Mouse (Mus musculus): ENCODE data around the gene Ndufaf2. TPM values are rescaled to one million over a fixed set of nuclear protein-coding genes. Genes with fewer than 3 reads are reported as not detected.

Ndufaf2 gene
- polyA plus RNA-seq, 1 experiment from 2014 or later = 79.7 TPM

- no peaks in the 10 kb centered on the region for H3K36me3 ChIP-seq (ENCODE audit: insufficient read depth)
- WGBS = 66% methylated on average over 5 of the region's 5 CpGs
- H3K9ac ChIP-seq = no peak overlapping the region
- no peaks in the 10 kb centered on the region for H3K9me3 ChIP-seq (ENCODE audit: low read depth, low read length)
- no peaks in the 10 kb centered on the region for H3K4me1 ChIP-seq (ENCODE audit: insufficient read depth)
- no peak for DNase-seq
- no peak overlapping the region for H3K4me3 ChIP-seq (ENCODE audit: low read depth, low read length)
- no peak for TF ChIP-seq CTCF (IDR thresholded peaks at IDR 0.05; ENCODE audit: low read depth)
- ATAC-seq (ENCODE audit: insufficient read depth) = no peak
- H3K27me3 ChIP-seq (ENCODE audit: insufficient read depth, low read length) = no peaks in the 10 kb centered on the region
- H3K4me2 ChIP-seq = no peak overlapping the region
- H3K27ac ChIP-seq (ENCODE audit: low read depth) = no peak overlapping the region
Measured at GRCm38 (mm10) chr13:108138403-108138977, 19.9 kb downstream of the Ndufaf2 start.

DNA sequence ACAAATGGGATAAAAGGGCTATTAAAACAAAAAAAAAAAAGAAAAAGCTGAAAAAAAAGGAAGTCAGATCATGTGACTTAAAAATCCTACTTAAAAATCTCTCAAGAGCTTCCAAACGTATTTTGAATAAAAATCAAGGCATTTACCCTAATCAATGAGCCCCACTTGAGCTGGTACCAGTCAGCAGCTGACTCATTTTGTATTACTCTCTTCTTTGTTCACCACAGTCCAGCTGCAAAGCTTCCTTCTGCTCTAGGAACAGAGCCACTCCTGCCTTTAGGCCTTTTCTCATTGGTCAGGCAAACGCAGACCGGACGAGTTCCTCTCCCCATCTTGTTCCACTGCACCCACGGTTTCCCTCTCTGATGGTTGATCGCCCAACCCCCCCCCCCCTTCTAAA lies 22.8 kb downstream of the Ndufaf2 start:
- H3K9ac ChIP-seq = no peak overlapping the region
- no peak for DNase-seq
- no peaks in the 10 kb centered on the region for H3K4me1 ChIP-seq (ENCODE audit: insufficient read depth)
- H3K27ac ChIP-seq (ENCODE audit: low read depth) = no peak overlapping the region
- no peak for ATAC-seq (ENCODE audit: insufficient read depth)
- no peak for TF ChIP-seq CTCF (IDR thresholded peaks at IDR 0.05; ENCODE audit: low read depth)
- no peaks in the 10 kb centered on the region for H3K36me3 ChIP-seq (ENCODE audit: insufficient read depth)
- no peaks in the 10 kb centered on the region for H3K27me3 ChIP-seq (ENCODE audit: insufficient read depth, low read length)
- H3K9me3 ChIP-seq (ENCODE audit: low read depth, low read length) = no peaks in the 10 kb centered on the region
- H3K4me2 ChIP-seq = no peak overlapping the region
- WGBS = 78% methylated on average over 6 of the region's 6 CpGs
- no peak overlapping the region for H3K4me3 ChIP-seq (ENCODE audit: low read depth, low read length)

DNA sequence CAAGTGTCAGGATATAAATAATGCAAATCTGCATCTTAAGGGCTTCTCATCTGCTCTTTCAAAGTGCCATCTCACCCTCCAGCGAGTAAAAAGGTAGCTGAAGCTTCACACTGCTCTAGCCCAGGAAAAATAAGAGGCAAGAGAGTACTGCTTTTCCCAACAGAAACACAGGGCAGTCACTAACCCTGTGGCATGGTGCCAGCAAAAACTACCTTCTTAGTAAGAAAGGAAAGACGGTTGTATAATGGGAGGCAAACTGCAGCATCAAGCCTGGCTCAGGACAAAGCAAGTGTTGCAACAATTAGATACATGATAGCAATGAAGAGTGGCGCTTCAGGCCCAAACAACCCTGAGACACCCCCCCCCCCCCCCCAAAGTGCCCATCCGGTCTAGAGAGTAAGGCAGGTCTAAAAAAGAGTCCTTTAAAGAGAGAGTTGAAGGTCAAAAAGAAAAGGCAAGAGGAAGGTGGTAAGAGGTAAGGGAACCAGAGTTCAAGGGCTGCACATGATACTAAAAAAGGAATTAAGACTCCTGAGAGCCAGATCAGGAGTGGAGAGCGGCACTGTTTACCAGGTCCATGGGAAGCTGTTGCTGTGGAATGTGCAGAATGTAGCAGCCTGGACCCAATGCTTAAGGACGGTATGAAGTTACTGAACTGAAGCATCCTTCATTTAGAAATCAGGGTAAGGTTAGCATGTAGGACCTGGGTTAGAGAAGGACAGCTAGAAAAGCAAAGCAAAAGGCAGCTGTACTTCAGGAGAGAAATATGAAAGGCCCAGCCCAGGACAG lies 26.2 kb downstream of the Ndufaf2 start:
- Histone ChIP-seq H3K9me3 (ENCODE audit: low read depth, low read length) (no peaks in the 10 kb centered on the region), H3K4me2 (no peak overlapping the region), H3K36me3 (ENCODE audit: insufficient read depth) (no peaks in the 10 kb centered on the region), H3K4me1 (ENCODE audit: insufficient read depth) (no peaks in the 10 kb centered on the region), H3K4me3 (ENCODE audit: low read depth, low read length) (no peak overlapping the region), H3K27ac (ENCODE audit: low read depth) (no peak overlapping the region), H3K9ac (no peak overlapping the region), H3K27me3 (ENCODE audit: insufficient read depth, low read length) (no peaks in the 10 kb centered on the region)
- no peak for TF ChIP-seq CTCF (IDR thresholded peaks at IDR 0.05; ENCODE audit: low read depth)
- WGBS = 49% methylated on average over 6 of the region's 6 CpGs
- ATAC-seq (ENCODE audit: insufficient read depth) (no peak), DNase-seq (peak; percentile 41)

GRCm38 (mm10) chr13:108130737-108131136 lies 27.7 kb downstream of the Ndufaf2 start:
- Histone ChIP-seq H3K4me1 (ENCODE audit: insufficient read depth) (no peaks in the 10 kb centered on the region), H3K9ac (no peak overlapping the region), H3K36me3 (ENCODE audit: insufficient read depth) (no peaks in the 10 kb centered on the region), H3K4me2 (no peak overlapping the region), H3K27me3 (ENCODE audit: insufficient read depth, low read length) (no peaks in the 10 kb centered on the region), H3K4me3 (ENCODE audit: low read depth, low read length) (no peak overlapping the region), H3K27ac (ENCODE audit: low read depth) (no peak overlapping the region), H3K9me3 (ENCODE audit: low read depth, low read length) (no peaks in the 10 kb centered on the region)
- DNase-seq = no peak
- WGBS = 93% methylated on average over 5 of the region's 5 CpGs
- no peak for ATAC-seq (ENCODE audit: insufficient read depth)
- no peak for TF ChIP-seq CTCF (IDR thresholded peaks at IDR 0.05; ENCODE audit: low read depth)

GRCm38 (mm10) chr13:108129070-108129469 lies 29.4 kb downstream of the Ndufaf2 start:
- Histone ChIP-seq H3K4me3 (ENCODE audit: low read depth, low read length) (no peak overlapping the region), H3K27ac (ENCODE audit: low read depth) (no peak overlapping the region), H3K27me3 (ENCODE audit: insufficient read depth, low read length) (no peaks in the 10 kb centered on the region), H3K36me3 (ENCODE audit: insufficient read depth) (no peaks in the 10 kb centered on the region), H3K9ac (no peak overlapping the region), H3K4me2 (no peak overlapping the region), H3K4me1 (ENCODE audit: insufficient read depth) (no peaks in the 10 kb centered on the region), H3K9me3 (ENCODE audit: low read depth, low read length) (no peaks in the 10 kb centered on the region)
- DNase-seq = peak; percentile 35
- TF ChIP-seq CTCF (IDR thresholded peaks at IDR 0.05; ENCODE audit: low read depth) = 0 out of 2 replicates have a peak, but pooled peaks have one; percentile 4
- WGBS = 58% methylated on average over 7 of the region's 7 CpGs
- no peak for ATAC-seq (ENCODE audit: insufficient read depth)

- Histone ChIP-seq H3K4me1 (ENCODE audit: insufficient read depth) (no peaks in the 10 kb centered on the region), H3K36me3 (ENCODE audit: insufficient read depth) (no peaks in the 10 kb centered on the region), H3K27ac (ENCODE audit: low read depth) (no peak overlapping the region), H3K9me3 (ENCODE audit: low read depth, low read length) (no peaks in the 10 kb centered on the region), H3K4me2 (no peak overlapping the region), H3K9ac (no peak overlapping the region), H3K4me3 (ENCODE audit: low read depth, low read length) (no peak overlapping the region), H3K27me3 (ENCODE audit: insufficient read depth, low read length) (no peaks in the 10 kb centered on the region)
- ATAC-seq (ENCODE audit: insufficient read depth) = no peak
- no peak for DNase-seq
- WGBS = 71% methylated on average over 1 of the region's 1 CpGs
- no peak for TF ChIP-seq CTCF (IDR thresholded peaks at IDR 0.05; ENCODE audit: low read depth)
Measured at GRCm38 (mm10) chr13:108127883-108128282, 30.5 kb downstream of the Ndufaf2 start.

DNA sequence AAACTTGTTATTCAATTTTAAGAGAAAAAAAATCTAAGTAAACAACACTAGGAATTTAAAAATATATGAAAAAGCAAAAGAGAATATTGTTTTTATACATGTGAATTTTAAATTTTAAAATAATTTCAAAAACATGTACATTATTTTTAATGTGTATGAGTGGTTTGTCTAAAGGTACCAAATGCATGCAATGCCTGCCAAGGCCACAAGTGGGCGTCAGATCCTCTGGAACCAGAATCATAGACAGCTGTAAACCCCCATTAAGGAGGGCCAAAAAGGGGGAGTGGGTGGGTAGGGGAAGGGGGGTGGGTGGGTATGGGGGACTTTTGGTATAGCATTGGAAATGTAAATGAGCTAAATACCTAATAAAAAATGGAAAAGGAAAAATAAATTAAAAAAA lies 31.3 kb downstream of the Ndufaf2 start:
- WGBS = 0% methylated on average over 1 of the region's 1 CpGs
- H3K27me3 ChIP-seq (ENCODE audit: insufficient read depth, low read length) = no peaks in the 10 kb centered on the region
- H3K9ac ChIP-seq = no peak overlapping the region
- no peaks in the 10 kb centered on the region for H3K4me1 ChIP-seq (ENCODE audit: insufficient read depth)
- ATAC-seq (ENCODE audit: insufficient read depth) = no peak
- no peaks in the 10 kb centered on the region for H3K36me3 ChIP-seq (ENCODE audit: insufficient read depth)
- H3K27ac ChIP-seq (ENCODE audit: low read depth) = no peak overlapping the region
- no peak overlapping the region for H3K4me2 ChIP-seq
- peak; percentile 63 for TF ChIP-seq CTCF (IDR thresholded peaks at IDR 0.05; ENCODE audit: low read depth)
- no peak overlapping the region for H3K4me3 ChIP-seq (ENCODE audit: low read depth, low read length)
- H3K9me3 ChIP-seq (ENCODE audit: low read depth, low read length) = no peaks in the 10 kb centered on the region
- peak; percentile 74 for DNase-seq

All from lung, embryonic 14.5 days (tissue).